Mouse (Mus musculus): ENCODE results near the gene Rnf26. TPM values are rescaled to one million over a fixed set of nuclear protein-coding genes. Genes with fewer than 3 reads are reported as not detected.

Gene Rnf26
- 23.1 and 24.4 TPM in 2 replicates for polyA plus RNA-seq (2012; rRNA removed)

GRCm38 (mm10) chr9:44113105-44113789, at the start of gene Rnf26, which contains the start of gene Gm49380:
TSS of gene Rnf26 (minus strand) at chr9:44113517.
TSS of gene Gm49380 (minus strand) at chr9:44113500.

DNA sequence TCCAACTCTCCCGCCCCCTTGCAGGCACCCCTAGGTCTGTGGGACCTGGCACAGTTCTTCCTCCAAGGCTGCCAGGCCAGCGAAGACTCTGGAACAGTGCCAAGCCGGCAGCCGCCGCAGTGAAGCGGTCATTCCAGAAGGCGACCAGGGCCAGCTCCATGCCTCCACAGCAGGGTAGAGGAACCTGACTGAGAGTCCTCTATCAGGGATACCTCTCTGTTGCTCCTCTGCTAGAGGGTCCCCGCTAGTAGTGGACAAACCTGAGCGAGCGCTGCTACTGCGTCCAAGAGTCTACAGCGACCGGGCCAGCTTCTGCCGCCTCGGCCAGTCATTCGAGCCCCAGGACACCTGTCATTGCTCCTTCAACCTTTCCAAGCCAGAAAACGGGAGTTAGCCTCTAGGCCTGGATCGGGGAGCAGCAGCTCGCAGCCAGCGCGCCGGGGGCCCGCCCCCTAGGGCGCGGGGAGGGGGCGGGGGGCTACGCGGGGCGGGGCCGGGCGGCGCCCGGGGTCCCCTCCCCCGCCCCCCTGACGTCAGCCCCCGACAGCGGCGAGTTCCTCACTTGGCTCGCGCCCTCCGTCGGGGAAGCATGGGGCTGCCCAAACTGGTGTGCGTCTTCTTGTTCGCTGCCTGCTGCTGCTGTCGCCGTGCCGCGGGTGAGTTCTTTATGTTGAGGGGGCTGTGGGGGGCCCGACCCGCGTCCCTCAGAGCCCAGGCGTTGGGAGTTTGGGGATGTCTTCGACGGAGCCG, 21.0 kb upstream of the Rnf26 start, which contains the start of gene Mcam:
TSS of gene Mcam (plus strand) at position 369 of the 750 bp plus-strand sequence.

GRCm38 (mm10) chr9:44107110-44107509, 6.2 kb downstream of the Rnf26 start, which contains the start of gene C1qtnf5:
TSS of gene C1qtnf5 (plus strand) at chr9:44107245.

GRCm38 (mm10) chr9:44101490-44101889, 11.8 kb downstream of the Rnf26 start, which contains the start of gene Mfrp:
TSS of gene Mfrp (plus strand) at chr9:44101729.

DNA sequence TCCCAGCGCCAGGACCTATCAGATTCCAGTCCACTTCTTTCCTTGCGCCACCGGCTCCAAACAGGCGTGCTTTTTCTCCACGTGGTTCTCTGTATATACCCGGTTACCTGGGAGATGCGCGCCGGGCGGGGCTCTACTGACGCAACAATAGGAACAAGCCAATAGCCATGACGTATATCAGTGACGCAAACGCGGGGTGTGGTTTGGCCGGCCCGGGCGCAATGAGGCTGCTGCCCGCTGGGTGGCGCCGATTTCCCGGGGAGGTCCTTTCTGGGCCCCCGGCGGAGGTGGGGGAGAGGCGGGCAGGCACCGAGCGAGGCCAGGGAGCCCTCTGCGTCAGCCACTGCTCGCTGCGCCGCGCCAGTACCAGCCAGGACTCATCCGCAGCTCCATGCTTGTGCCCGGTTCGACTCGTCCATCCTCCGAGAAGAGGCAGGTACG, 46.5 kb downstream of the Rnf26 start, which contains the start of gene Usp2:
TSS of gene Usp2 (plus strand) at position 237 of the 441 bp plus-strand sequence.

Other genes with a start within 250 kb of the Rnf26 start
- 89.1 and 94.5 TPM in 2 replicates for gene Thy1, start 70.1 kb downstream of the Rnf26 start, polyA plus RNA-seq (2012; rRNA removed)
- gene Usp2, start 46.5 kb downstream of the Rnf26 start, polyA plus RNA-seq (2012; rRNA removed) = 3.0 and 3.5 TPM in 2 replicates
- gene Mfrp, start 11.8 kb downstream of the Rnf26 start, polyA plus RNA-seq (2012; rRNA removed) = 0.51 and 1.5 TPM in 2 replicates
- gene C1qtnf5, start 6.3 kb downstream of the Rnf26 start, polyA plus RNA-seq (2012; rRNA removed) = 9.3 and 11.2 TPM in 2 replicates
- 0.14 and 0.20 TPM in 2 replicates for gene Gm49380, start within 50 bp of the Rnf26 start, polyA plus RNA-seq (2012; rRNA removed)
- 17.9 and 19.4 TPM in 2 replicates for gene Mcam, start 21.0 kb upstream of the Rnf26 start, polyA plus RNA-seq (2012; rRNA removed)
- 22.3 and 23.5 TPM in 2 replicates for gene Cbl, start 120.5 kb upstream of the Rnf26 start, polyA plus RNA-seq (2012; rRNA removed)
- gene Ccdc153, start 127.2 kb upstream of the Rnf26 start, polyA plus RNA-seq (2012; rRNA removed) = 1.2 and 2.8 TPM in 2 replicates
- 0.75 and 0.79 TPM in 2 replicates for gene Pdzd3, start 138.0 kb upstream of the Rnf26 start, polyA plus RNA-seq (2012; rRNA removed)
- gene Nlrx1, start 155.1 kb upstream of the Rnf26 start, polyA plus RNA-seq (2012; rRNA removed) = 3.6 and 3.8 TPM in 2 replicates
- 82.8 and 93.4 TPM in 2 replicates for gene Abcg4, start 175.1 kb upstream of the Rnf26 start, polyA plus RNA-seq (2012; rRNA removed)
- gene Hinfp, start 192.2 kb upstream of the Rnf26 start, polyA plus RNA-seq (2012; rRNA removed) = 42.4 and 43.8 TPM in 2 replicates
- gene C2cd2l, start 206.8 kb upstream of the Rnf26 start, polyA plus RNA-seq (2012; rRNA removed) = 56.8 and 62.1 TPM in 2 replicates
- 37.3 and 39.1 TPM in 2 replicates for gene Dpagt1, start 212.5 kb upstream of the Rnf26 start, polyA plus RNA-seq (2012; rRNA removed)
- gene H2afx, start 221.2 kb upstream of the Rnf26 start, polyA plus RNA-seq (2012; rRNA removed) = 123 and 133 TPM in 2 replicates
- gene Hmbs, start 230.7 kb upstream of the Rnf26 start, polyA plus RNA-seq (2012; rRNA removed) = 37.8 and 38.9 TPM in 2 replicates
- gene Vps11, start 248.2 kb upstream of the Rnf26 start, polyA plus RNA-seq (2012; rRNA removed) = 31.1 and 35.4 TPM in 2 replicates